Mouse (Mus musculus): ENCODE data around the gene Igf1.

Igf1 gene

GRCm38 (mm10) chr10:87895351-87895750 is 37.3 kb downstream of the Igf1 start:
- no peak for DNase-seq (ENCODE audit: low read depth, low spot score)

GRCm38 (mm10) chr10:87897331-87897730 is 39.3 kb downstream of the Igf1 start:
- DNase-seq (ENCODE audit: low read depth, low spot score): no peak

- DNase-seq (ENCODE audit: low read depth, low spot score): no peak
Measured at GRCm38 (mm10) chr10:87898826-87899225, 40.8 kb downstream of the Igf1 start.

- no peak for DNase-seq (ENCODE audit: low read depth, low spot score)
Measured at GRCm38 (mm10) chr10:87901916-87902315, 43.9 kb downstream of the Igf1 start.

- no peak for DNase-seq (ENCODE audit: low read depth, low spot score)
Measured at GRCm38 (mm10) chr10:87904324-87904723, 46.3 kb downstream of the Igf1 start.

DNA sequence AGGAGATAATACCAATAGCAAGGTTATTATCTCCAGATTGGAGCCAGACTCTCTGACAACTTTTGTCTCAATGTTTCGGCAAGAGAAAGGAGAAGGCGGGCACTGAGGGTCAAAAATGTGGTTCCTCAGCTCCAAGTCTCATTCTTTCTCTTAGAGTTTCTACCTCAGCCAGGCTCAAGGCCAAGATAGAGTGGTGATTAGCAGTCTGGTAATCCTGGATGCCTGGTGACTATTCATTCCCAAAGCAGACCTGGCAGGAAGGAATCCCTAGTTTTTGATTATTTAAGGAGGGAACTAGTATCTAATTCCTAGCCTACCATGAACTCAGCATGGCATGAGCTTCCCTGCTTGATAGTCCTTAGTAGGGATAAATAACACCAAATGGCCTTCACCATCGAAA is 47.0 kb downstream of the Igf1 start:
- DNase-seq (ENCODE audit: low read depth, low spot score): no peak

DNA sequence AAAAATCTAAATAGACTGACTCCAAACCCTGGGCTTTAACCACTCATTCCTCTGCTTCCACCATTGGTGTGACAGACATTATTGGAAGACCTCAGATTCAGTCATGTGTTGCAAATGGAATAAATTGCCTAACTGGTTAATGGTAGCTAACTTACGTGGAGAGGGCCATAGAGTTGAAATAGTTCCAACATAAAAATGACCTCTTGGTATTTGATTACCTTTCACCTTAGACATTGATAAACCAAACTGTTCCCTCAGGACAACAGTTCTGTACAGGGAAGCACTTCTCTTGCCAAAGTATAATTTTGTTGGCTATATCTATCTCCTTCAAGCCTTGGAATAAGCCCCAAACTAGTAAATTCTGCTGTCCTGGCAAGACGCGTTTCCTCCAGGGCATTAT is 48.1 kb downstream of the Igf1 start:
- DNase-seq (ENCODE audit: low read depth, low spot score): no peak

- DNase-seq (ENCODE audit: low read depth, low spot score): no peak
Measured at GRCm38 (mm10) chr10:87906757-87907307, 48.8 kb downstream of the Igf1 start.

- no peak for DNase-seq (ENCODE audit: low read depth, low spot score)
Measured at GRCm38 (mm10) chr10:87913852-87914251, 55.8 kb downstream of the Igf1 start.

DNA sequence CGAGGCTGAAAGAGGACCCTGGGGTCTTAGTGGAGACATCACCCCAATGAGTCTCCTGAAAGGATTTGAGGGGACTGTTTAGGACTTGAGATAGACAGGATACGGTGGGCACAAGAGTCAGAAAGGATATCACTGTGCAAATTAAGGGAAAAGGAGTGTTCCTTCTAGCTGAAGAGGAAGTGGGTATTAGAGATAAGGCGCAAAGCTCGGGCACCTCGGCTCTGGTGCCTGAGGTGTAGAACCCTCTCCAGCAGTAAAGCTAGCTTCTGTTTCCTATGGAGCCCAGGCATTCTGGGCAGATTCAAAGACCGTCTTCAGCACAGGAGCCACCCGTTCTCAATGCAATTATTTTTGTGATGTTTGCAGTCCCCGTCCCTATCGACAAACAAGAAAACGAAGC is 56.9 kb downstream of the Igf1 start:
- no peak for DNase-seq (ENCODE audit: low read depth, low spot score)

DNA sequence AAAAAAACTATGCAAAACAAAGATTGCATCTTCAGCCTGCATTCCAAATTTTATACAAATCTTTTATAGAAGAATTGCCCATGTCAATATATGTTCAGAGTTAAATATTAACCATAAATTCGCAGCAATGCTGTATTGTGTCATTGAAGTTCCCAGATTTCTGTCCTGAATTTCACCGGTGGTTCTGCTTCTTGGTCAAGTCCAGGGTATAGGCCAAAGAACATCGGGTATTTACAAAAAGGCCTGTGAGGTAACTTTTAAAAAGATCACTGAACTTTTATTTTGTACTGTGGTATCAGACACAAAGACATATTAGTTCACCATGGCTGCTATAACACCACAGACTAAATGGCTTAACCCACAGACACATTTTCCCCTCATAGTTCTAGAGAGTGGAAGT is 57.7 kb downstream of the Igf1 start:
- no peak for DNase-seq (ENCODE audit: low read depth, low spot score)

DNA sequence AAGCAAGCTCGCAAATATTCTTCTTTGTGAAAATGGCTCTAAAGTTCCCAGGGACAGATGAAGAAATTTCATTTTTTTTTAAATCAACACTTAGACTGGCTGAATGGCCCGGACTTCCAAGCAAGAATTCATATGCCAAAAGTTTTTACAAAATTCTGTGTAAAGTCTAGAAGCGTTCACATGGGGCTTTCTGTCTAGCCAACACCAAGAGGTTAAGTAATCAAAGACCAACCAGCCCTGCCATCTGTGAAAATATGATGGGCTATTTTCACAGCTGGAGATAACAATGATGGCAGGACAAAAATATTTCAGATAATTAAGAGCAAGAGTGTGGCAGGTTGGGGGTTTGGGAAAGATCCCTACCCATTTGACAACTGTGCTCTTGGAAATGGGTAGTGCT is 64.2 kb downstream of the Igf1 start:
- DNase-seq (ENCODE audit: low read depth, low spot score): no peak

GRCm38 (mm10) chr10:87926564-87926963 is 68.5 kb downstream of the Igf1 start:
- no peak for DNase-seq (ENCODE audit: low read depth, low spot score)

GRCm38 (mm10) chr10:87927131-87927609 is 69.1 kb downstream of the Igf1 start:
- peak; percentile 45 for DNase-seq (ENCODE audit: low read depth, low spot score)

DNA sequence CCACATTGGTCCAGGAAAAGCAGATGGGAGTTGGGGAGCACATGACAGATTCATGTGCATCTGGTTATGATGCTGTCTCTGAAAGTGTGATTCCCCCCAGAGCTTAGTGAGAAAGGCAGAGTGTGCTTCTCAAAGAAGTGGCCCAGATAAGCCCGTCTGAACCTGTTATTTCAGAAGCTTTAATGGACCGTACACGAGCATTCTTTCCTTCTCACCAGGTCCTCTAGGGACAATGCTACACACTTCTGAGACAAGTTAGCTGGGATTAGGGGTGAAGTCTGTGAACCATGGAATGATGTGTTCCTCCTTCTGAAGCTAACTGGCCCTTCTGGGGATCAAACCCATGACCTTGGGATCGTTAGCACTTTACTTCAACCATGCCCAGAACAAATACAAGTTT is 90.1 kb downstream of the Igf1 start:
- no peak for DNase-seq (ENCODE audit: low read depth, low spot score)

DNA sequence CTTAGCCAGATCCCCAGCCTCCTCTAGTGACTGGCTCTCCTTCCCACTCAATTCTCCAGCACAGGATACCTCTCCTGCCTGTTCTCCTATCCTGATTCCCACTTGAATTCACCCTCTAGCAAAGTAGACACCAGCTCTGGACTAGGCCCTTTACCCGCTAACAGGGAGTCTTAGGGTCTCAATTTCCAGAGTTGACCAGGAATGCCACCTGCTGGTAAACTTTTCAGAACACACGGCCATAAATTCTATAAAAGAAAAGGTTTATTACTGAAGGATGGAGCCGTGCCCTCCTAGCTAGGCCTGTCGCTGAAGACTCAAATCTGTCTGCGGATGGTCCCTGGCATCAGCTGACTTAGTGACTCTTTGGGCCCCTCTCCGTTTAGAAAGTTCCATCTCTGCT is 113.5 kb downstream of the Igf1 start:
- no peak for DNase-seq (ENCODE audit: low read depth, low spot score)

DNA sequence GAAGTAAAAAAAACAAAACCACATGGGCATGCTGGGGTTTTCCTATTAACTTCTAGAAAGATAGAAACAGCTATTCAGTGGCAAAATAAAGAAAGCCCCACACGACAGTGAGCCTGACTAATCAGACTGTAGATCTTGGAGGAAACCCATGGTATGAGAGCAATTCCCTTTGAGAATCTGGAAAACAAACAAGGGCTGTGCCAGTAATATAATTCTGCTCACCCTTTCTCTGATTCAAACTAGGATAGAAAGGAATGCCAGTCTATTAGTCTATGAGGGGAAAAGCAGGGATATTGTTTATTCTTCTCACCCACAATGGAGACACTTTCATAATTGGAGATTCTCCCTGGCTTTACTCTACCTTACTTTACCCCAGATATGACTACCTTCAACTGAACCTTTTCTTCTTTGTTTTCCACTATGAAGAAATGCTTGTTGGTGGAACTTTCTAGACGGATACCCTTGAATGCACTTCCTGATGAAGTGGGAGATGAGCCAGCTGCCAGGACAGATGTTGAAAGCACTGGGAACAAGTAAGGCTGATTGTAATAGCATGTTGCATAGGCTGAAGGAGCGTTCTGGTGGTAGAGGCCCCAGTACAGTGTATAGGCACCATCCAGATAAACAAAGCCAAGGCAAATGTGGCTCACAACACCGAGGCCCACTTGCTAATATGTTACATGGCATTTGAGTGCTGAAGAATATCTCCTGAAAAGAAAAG is 116.0 kb downstream of the Igf1 start:
- no peak for DNase-seq (ENCODE audit: low read depth, low spot score)

- no peak for DNase-seq (ENCODE audit: low read depth, low spot score)
Measured at GRCm38 (mm10) chr10:87985375-87985774, 127.3 kb downstream of the Igf1 start.

GRCm38 (mm10) chr10:87986201-87986600 is 128.1 kb downstream of the Igf1 start:
- DNase-seq (ENCODE audit: low read depth, low spot score): no peak
